Mouse (Mus musculus) embryo, embryonic 10 days (tissue): ENCODE data around the gene Zfr2.

Experiments used
- DNase-seq: peaks from one replicate; pipeline ENCODE4 v3.0.0-alpha.2; 2015; ENCODE audit warnings: low spot score

Zfr2 gene

DNA sequence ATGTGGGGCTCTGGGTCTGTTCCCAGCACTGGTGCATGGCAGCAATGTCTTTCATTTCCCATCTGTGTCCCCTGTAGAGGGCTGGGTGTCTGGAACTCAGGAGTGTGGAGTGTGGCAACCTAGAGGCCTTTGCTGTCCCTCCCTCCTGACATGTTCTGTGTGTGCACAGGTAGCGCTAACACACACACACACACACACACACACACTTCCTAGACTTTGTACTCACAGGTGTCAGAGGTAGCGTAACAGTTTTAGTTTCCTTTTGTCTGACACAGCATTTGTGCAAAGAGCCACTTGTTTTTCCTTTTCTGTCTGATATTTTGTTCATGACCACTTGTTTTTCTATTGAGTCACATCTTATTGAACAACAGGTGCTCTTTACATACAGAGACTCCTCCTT is 14.8 kb downstream of the Zfr2 start:
- no peak for DNase-seq

DNA sequence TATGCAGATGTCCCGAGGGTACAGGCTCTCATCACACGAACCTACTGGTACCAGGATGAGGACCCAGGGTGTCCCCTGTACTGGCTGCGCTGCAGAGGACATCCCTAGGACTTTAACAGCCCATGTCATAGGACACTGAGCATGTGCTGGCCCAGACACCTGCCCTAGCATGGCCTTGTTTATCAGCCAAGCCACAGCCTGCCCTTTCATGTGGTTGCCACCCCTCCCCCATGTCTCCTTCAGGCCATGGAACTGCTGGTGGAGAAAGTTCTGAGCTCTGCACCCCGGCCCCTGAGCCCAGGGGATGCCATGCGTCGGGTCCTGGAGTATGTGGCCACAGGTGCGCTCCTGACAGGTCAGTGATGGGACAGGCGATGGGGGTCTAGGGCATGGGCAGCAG is 16.5 kb downstream of the Zfr2 start:
- no peak for DNase-seq

DNA sequence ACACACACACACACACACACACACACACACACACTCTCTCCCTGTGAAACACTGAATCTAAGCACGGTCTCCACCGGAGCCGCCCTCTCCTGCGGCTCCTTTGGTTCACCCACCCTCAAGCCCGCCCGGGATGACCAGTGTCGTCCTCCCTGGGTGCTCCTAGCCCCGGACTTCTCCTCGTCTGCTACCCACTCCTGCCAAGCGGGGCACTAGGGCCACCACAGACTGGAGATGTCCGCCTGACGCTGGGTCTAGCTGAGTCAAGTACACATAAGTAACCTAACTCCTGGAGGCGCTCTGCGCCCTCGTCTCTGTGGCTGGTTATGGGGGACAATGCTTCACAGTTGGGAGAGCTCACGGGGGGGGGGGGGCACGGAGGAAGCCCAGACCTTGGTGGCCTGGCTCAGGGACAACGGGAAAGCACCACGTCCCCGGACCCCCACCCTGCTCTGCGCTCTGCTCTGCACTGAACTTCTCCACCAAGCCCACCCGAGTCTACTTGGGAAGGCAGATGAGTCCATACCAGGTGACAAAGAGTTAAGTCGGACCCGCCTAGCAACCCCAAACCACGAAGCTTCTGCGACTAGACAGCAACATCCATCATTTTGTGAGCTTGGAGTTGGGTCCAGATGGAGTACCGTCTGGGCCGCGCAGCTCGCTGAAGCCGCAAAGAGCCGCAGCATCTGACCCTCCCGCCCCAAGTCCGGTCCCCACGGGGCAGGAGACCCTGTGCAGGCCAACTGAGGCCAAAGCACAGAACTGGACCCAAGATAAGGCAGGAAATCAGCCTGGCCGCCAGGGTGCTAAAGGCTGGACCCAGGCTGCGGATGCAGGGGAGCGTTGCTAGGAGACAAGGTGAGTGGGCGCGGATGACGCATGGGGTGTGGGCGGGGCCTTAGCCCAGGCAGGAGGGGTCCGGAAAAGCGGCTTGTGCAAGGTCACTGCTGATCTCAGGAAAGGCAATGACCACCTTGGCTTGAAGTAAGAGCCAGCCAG is 19.8 kb downstream of the Zfr2 start, which contains the start of gene Matk:
Matk (plus strand) TSS at position 512 of the 996 bp plus-strand sequence.
- DNase-seq, result peak; percentile 75

DNA sequence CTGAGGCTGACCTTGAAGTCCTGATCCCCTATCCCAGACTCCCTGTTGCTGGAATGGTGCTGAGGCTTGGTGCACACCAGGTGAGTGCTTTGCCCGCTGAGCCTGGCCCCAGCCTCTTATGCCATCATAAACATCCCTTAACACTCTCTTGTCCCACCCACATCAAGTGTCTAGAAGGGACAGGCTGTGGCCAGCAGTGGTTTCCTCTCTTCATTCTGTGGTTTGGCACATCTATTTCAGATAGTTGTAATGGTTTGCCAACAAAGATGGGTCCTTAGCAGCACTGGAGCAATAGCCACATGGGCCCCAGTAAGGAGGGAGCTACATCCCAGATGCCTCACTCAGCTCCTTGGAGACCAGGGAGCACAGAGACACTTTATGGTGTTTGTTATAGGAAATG is 21.9 kb downstream of the Zfr2 start:
- DNase-seq, result no peak

DNA sequence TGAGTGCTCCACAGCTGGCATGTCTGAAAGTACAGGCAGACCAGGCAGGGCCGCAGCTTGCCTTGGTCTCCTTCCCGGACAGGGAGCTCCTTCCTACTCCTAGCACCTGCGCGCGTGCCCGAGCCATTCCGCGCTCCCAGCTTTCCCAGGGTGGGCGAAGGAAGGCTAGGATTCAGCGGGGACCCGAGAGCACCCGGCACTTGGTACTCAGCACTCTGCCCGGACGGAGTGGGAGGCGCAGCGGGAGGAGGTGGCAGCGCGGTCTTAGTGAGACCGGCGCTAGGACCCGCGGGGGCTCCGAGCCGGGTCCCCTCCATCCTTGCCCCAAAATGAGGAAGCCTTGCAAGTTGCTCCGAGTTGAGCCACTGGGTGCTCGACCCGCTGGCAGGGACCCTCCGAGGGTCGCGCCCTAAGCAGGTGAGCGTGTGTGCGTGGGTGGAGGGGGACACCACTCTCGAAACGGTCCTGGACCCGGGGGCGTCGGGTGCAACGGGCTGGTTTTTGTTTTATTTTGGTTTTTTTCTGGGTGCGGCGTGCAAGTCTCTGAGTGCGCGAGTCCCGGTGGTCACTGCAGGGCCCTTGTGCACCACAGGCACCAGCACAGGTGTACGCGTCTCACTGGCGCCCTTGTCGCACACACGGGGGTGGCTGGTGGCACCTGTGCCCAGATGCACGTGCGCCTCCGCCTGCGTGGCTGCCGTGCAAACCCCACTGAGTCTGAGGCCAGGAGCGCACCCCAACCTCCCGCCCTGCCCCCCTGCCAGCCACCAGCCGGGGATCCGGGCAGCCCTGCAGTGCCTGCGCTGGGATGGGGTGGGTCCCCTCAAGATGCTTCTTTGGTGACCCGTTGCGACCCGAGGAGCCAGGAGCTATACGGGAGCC is 24.4 kb downstream of the Zfr2 start:
- DNase-seq, result peak; percentile 53

DNA sequence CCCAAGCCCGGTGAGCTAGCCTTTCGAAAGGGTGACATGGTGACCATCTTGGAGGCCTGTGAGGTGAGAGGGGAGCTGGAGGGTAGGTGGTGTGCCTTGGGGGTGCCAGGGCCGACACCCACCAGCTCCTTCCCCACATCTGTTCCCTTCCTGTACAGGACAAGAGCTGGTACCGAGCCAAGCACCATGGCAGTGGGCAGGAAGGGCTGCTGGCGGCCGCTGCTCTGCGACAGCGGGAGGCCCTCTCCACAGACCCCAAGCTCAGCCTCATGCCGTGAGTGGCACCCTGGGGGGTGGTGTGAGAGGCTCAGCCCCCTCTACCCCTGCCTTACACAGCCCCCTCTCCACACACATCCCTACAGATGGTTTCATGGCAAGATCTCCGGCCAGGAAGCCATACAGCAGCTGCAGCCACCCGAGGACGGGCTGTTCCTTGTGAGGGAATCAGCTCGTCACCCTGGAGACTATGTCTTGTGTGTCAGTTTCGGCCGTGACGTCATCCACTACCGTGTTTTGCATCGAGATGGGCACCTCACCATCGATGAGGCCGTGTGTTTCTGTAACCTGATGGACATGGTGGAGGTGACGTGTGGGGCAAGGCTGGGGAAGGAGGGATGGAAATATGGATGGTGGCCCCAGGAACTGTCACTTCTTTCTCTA is 26.4 kb downstream of the Zfr2 start:
- DNase-seq, result no peak

DNA sequence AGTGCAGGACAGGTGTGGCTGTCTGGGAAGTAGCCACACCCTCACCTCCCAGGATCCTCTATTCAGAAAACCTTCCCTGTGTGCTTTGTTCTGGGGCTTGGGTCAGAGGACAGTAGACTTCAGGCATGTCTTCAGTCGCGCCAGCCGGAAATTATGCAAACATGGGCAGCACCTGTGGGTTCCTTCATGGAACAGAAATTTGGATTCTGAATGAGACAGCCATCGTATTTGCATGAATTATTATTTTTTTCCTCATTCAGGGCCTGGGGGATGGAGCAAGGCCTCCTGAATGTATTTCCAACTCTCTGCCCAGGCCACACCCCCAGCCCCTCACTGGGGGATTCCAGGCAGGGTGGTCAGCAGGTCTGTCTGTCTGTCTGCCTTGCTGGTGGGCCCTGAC is 28.1 kb downstream of the Zfr2 start:
- no peak for DNase-seq

DNA sequence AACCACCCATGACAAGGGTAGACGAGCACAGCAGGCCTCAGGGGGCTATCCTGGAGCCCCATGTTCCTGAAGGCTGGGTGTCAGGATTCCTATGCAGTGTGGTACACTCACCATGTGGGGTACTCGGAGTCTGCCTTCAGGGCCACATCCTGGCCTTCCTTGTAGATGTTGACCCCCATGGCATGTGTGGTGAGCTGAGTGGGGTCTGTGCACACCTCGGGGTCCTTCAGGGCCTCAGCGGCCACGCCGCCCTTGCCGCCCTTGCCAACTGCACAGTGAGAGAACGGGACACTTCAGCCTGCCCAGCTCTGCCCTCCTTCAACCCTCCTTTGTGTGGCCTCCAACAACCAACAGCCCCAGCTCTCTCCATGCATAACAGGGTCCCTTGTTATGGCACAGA is 32.6 kb downstream of the Zfr2 start:
- DNase-seq, result no peak

DNA sequence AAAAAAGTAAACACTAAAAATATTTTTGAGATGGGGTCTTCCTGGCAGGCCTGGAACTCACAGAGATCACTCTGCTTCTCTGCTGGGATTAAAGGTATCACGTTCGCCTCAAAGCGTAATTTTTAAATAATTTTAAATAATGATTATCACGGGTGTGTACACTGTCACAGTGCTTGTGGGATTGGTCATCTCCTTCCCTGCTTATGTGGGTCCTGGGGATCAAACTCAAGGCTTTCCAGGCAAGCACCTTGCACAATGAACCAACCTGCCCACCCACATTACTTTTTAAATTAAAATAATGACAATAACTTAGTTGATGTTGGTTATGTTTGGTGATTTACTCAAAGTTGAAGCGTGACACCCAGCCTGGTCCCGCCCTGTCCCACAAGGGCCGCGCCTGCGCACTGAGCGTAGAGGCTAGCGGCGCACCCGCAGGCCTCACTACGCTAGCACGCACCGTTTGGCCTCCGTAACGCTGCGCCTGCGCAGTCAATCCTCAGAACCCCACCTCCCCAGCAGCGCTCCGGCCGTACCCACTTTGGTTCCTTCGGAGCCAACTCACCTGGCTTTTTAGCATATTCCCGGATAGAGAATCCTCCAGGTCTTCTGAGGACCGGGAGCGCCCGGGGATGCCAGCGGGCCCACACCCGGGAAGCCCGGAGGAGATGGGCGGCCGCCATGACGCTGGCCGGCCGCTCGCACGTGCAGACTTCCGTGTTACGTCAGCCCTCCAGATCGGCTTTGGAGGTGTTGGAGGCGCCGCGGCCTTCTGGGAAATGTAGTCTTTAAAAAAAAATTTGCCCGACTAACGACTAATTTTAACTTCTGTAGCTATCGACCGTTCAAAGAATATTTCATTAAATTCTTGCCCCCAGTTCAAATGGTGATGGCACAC is 33.5 kb downstream of the Zfr2 start, which contains the start of the genes Mrpl54 and Apba3:
Mrpl54 (minus strand) TSS at position 724 of the 895 bp plus-strand sequence.
Apba3 (plus strand) TSS at position 750 of the 895 bp plus-strand sequence.
- peak; percentile 99 for DNase-seq

DNA sequence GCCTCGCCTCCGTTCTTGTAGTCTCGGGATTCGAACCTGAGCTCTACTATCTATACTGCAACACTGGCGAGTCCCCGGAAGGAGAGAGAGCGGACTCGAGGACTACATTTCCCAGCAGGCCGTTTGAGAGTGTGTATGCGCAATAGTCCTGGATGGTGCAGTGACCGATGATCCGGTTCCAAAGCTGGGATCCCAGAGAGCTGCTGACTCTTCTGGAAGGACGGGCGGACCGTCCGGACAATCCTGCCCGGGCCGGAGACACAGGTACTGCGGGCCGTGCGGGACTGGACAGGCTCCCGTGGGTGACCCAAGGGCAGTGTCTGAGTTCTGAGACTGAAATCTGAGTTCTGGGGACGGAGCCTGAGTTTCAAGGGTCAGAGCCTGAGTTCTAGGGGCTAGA is 35.1 kb downstream of the Zfr2 start:
- peak; percentile 95 for DNase-seq

DNA sequence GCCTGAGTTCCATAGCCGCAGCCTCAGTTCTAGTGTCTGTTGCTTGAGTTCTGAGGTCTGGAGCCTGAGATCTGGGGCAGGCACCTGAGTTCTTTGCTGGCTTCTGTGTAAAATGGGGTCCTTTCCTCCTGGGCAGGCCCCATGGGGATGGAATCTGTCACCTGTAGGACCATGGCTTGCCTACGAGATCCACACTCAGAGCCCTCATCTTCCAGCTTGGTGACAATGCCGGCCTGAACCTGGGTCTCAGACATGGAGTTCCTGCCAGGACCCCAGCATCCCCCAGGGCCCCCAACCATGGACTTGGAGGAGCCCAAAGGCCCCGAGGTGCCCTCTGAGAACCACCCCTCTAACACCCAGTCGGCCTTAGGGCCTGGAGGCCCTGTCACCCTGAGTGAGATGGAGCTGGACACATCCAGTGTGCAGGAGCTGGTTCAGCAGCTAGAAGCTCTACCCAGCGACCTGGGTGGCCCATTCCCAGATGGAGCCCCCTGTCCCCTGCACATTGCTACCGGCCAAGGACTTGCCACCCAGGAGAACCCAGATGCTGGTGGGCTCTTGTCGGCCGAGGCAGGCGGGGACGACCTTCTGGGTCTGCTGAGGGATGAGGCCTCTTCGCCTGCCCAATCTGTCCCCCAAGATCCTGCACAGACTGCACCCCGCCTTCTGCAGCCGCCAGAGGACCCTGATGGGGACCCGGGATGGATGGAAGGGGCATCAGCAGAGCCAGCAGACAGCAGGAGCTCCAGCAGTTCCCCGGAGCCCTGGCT is 35.9 kb downstream of the Zfr2 start:
- DNase-seq, result no peak

DNA sequence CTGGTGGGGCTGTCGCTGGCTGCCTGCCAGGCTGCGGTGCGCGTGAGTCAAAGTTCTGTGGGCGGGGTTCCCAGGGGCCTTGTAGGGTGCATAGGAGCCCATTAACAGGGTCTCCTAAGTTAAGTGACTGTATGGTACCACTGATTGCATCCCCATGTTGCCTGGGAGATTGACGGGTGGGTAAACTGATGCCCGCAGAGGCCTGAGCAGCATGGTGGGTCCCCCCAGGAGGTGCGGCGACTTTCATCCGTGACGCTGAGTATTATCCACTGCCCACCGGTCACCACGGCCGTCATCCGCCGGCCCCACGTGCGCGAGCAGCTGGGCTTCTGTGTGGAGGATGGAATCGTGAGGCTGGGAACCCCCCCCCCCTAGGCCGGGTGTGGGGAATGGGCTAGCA is 39.4 kb downstream of the Zfr2 start:
- no peak for DNase-seq

DNA sequence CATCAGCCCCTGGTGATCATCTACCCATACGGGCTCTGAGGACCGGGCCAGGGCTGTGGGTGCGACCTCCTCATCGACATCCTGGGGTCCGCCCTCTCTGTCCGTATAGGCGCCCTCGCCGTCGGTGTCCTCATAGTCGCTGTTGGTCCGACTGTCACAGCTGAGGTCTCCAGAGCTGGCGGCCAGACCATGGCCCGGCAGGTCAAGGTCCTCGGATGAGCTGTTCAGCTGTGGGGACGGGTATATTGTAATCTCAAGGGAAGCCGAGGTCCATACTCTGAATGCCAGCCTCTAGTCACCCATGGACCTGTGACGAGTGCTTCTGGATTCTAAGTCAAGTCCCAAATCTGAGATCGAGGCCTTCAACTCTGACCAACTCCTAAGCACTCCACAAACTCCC is 40.9 kb downstream of the Zfr2 start:
- no peak for DNase-seq

DNA sequence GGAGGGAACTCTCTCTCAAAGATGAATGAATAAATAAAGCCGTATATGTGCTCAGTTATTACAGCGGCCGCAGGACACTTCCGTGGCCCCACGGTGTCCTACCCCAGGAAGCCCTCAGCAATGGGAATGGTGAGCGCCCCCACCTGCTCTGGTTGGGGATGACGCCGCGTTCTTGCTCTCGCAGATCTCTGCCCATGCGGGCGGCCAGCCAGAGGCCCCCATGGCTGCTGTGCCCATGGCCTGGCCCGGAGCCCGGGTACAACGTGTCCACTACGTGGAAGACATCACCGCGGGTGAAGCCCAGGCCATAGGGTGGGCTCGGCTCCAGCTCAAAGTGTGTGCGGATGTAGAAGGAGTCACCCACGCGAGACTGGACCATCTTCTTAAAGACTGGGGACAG is 44.7 kb downstream of the Zfr2 start:
- no peak for DNase-seq

DNA sequence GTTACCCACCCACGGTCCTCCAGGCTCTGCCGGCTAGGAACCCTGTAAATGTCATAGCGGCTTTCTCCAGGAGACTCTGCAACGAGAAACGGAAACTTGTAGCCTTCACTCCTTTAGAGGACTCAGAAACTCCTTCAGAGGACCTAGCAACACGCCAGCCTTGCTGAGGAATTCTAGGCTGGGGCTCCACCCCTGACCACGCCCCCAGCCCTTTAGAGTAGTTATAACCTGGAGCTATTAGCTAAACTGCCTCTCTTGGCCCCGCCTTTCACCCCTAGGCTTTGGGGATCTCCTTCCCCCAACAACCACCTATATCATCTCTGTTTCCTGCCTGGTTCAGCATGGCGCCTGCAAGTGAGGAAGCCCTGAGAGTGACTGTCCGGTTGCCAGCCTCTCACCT is 46.5 kb downstream of the Zfr2 start:
- no peak for DNase-seq

DNA sequence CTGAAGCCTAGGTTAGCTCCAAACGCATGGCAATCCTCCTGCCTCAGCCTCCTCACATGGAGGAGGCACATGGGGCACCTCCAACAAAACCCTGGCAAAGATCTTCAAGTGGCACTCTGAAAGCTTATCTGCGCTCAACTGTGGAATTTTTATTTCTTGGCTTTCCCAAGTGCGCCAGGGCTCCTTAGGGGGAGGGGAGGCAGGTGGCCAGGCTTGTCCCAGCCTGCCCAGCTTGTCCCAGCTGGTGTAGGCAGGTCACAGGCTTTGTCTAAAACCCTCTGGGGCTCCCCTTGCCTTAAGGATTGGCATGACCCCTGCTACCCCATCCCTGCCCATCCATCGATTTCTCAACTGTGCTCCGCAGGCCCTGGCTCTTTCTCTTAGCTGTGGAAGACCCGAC is 51.2 kb downstream of the Zfr2 start:
- DNase-seq, result no peak

DNA sequence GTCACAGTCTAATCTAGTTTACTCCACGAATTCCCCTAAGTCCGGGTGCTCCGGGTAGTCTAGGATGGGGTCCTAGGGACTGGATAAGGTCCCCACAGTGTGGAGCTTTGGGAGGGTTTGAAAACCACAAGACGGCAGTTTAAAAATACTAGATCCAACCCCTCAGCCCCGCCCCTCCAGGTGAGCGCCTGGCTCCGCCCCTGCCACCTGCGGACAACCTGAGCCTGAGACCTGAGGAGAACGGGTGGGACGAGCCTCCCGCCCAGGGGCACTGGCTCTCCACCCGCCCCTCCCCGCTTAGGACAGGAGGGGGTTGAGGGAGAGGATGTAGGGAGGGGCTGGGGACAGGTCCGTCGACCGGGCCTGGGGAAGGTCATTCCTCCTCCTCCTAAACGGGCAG is 51.8 kb downstream of the Zfr2 start:
- no peak for DNase-seq

DNA sequence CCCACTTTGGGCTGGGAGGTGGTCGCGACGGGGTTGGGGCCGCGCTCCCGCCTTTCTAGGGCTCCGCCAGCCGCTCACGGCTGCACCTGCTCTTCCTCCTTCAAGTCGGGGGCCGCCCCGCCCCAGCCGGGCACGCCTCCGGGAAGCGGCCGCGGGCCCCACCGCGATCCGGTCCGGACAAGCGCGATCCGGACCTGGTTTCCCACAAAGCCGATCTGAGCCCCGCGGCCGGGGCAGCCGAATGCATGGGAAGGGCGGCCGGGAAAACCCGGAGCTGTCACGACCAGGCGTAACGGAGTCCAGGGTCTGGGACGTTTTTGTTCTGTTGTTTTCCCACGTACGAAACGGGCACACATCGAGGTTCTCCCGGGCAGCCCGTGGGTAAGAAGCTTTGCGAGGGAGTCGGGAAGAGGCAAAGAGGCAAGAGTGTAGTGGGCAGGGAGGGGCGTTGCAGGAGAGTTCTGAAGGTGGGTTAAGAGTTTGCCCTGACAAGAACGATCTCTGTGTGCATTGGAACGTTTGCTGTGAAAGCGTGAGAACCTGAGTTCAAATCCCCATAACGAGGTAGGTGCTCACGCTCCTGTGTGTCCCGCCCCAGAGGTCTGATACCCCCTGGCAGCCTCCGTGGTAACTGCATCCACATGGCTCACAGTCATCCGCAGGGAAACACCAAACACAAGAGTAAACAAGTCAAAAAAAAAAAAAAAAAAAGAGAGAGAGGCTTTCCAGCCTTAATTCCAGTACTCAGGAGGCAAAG is 52.9 kb downstream of the Zfr2 start:
- DNase-seq, result peak; percentile 91

DNA sequence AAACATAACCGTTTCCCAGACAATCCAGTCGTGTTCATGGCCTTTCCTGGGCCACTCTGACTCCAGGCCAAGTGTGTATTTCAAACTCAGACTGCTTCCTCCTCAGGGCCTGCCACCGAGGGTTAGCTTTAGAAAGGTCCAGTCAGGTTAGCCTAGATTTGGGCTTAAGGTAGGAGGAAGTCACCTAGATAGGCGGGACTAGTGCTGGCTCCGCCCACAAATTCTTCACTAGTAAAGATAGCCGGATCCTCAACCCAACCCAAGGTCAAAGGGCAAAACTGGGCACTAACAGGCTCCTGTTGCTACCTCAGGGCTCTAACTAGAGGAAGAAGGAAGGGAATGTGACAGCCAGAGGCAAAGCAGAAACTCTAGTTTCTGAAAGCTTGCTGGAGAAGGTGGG is 53.6 kb downstream of the Zfr2 start:
- DNase-seq, result peak; percentile 44
